Mouse (Mus musculus) ES-E14 (cell line): Measurements from ENCODE around the gene Parn. TPM values are rescaled to one million over a fixed set of nuclear protein-coding genes. Genes with fewer than 3 reads are reported as not detected.

ENCODE experiments used
- DNase-seq: peaks from one replicate; pipeline ENCODE4 v3.0.0-alpha.2; 2013; ENCODE audit warnings: low read depth, low spot score
- H3K27ac ChIP-seq: 2 replicates; pipeline ENCODE4 v1.5.1; 2012; ENCODE audit warnings: low read depth, mild to moderate bottlenecking, low read length, moderate library complexity, mixed read lengths; ENCODE audit not compliant: poor library complexity, insufficient read depth, severe bottlenecking
- H3K36me3 ChIP-seq: 2 replicates; pipeline ENCODE4 v1.6.1; 2012; ENCODE audit warnings: mild to moderate bottlenecking, low read length, moderate library complexity, mixed read lengths; ENCODE audit not compliant: control insufficient read depth, poor library complexity, insufficient read depth, severe bottlenecking
- H3K4me1 ChIP-seq, 2 experiments: fragments of 150-350 bp in 1 of 2; sonication (generic) in 1 of 2; 2 replicates each; pipeline ENCODE4 v1.6.1; 2012; ENCODE audit warnings: low read length in 2 of 2, mild to moderate bottlenecking in 1 of 2, mixed read lengths in 1 of 2; ENCODE audit not compliant: control insufficient read depth in 2 of 2, insufficient read depth in 2 of 2, poor library complexity in 1 of 2
- H3K4me3 ChIP-seq, 2 experiments: fragments of 150-350 bp in 1 of 2; sonication (generic) in 1 of 2; 2 replicates each; pipeline ENCODE4 v1.5.1; 2012; ENCODE audit warnings: low read length in 2 of 2, low read depth in 1 of 2, mild to moderate bottlenecking in 1 of 2, mixed read lengths in 1 of 2; ENCODE audit not compliant: insufficient read depth in 1 of 2, poor library complexity in 1 of 2, severe bottlenecking in 1 of 2
- H3K9ac ChIP-seq: 2 replicates; pipeline ENCODE4 v1.6.1; 2012; ENCODE audit warnings: low read depth, mild to moderate bottlenecking, low read length, mixed read lengths; ENCODE audit not compliant: poor library complexity, insufficient read depth, severe bottlenecking
- H3K9me3 ChIP-seq: fragments of 150-350 bp; sonication (generic); 2 replicates; pipeline ENCODE4 v1.6.1; 2012; ENCODE audit warnings: low read depth, mild to moderate bottlenecking, low read length; ENCODE audit not compliant: control insufficient read depth, insufficient read depth
- CHD2 ChIP-seq: IDR thresholded peaks from 2 replicates; pipeline ENCODE4 v1.6.1; 2014; ENCODE audit warnings: mild to moderate bottlenecking, low read depth, low read length, inconsistent platforms
- HCFC1 ChIP-seq: IDR thresholded peaks from 2 replicates; pipeline ENCODE4 v1.6.1; 2012; ENCODE audit warnings: low read length, inconsistent platforms, borderline replicate concordance; ENCODE audit not compliant: insufficient read depth
- MAFK ChIP-seq: IDR thresholded peaks from 2 replicates; pipeline ENCODE4 v1.6.1; 2014; ENCODE audit warnings: mild to moderate bottlenecking, low read depth, low read length, inconsistent platforms; ENCODE audit not compliant: insufficient read depth
- ZC3H11A ChIP-seq: IDR thresholded peaks from 2 replicates; pipeline ENCODE4 v1.6.1; 2012; ENCODE audit warnings: low read depth, mild to moderate bottlenecking, inconsistent platforms, low read length, borderline replicate concordance
- ZNF384 ChIP-seq: IDR thresholded peaks from 2 replicates; pipeline ENCODE4 v1.6.1; 2012; ENCODE audit warnings: low read depth, low read length, inconsistent platforms
- in situ Hi-C, 2 experiments: fragments of 600-800 bp; cut with MboI; formaldehyde crosslinking; loops; one replicate each; pipeline ENCODE4 v1.15.1; 2025; ENCODE audit warnings: low sequenced_read_pairs in 2 of 2, inconsistent platforms in 1 of 2; ENCODE audit not compliant: unreplicated experiment in 2 of 2
- total RNA-seq: library from RNA; depleted of rRNA; stranded (reverse); fragments of 300-350 nt; gene quantifications from 2 replicates; pipeline ENCODE4 v1.2.3, GENCODE M21; 2012

Gene Parn
- total RNA-seq, 1 experiment = 30.3 TPM

DNA sequence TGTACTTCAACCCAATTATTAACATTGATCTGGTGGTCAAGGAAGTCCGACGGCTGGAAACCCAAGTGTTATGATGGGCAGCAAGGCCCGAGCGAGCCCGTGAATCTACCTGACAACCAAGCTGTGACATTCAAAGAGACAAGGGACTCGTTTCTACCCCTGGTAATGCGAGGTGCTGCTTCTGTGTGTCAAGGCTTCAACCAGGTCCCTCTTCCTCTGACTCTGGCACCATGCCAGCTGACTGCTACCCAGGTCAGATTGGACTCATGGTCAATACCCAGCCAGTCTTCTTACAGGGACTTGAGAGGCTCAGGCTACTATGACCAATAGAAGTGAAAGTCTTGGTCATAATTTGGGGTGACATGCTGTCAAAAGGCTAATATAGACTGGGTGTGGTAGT lies 34.2 kb upstream of the Parn start:
- Histone ChIP-seq H3K4me1 (no peaks in the 10 kb centered on the region), H3K27ac (no peak overlapping the region), H3K36me3 (peaks cover 13% of the 10 kb centered on the region), H3K4me3 (no peak overlapping the region), H3K9ac (no peak overlapping the region), H3K9me3 (no peaks in the 10 kb centered on the region)
- no peak for DNase-seq
- no peak for TF ChIP-seq ZNF384
- TF ChIP-seq CHD2 = no peak
- TF ChIP-seq HCFC1 = no peak
- TF ChIP-seq MAFK = no peak
- TF ChIP-seq ZC3H11A = no peak
- in situ Hi-C loops = no loop called here

GRCm38 (mm10) chr16:13698998-13699397 lies 31.0 kb upstream of the Parn start:
- TF ChIP-seq HCFC1 (no peak), ZC3H11A (0 out of 2 replicates have a peak, but pooled peaks have one; percentile 33), MAFK (no peak), ZNF384 (no peak), CHD2 (no peak)
- H3K9me3 ChIP-seq = no peaks in the 10 kb centered on the region
- no peaks in the 10 kb centered on the region for H3K4me1 ChIP-seq
- H3K9ac ChIP-seq = no peak overlapping the region
- no peak overlapping the region for H3K4me3 ChIP-seq
- in situ Hi-C loops = no loop called here
- no peak overlapping the region for H3K27ac ChIP-seq
- H3K36me3 ChIP-seq = peaks cover 15% of the 10 kb centered on the region
- peak; percentile 36 for DNase-seq

- Histone ChIP-seq H3K36me3 (peaks cover 3% of the 10 kb centered on the region; the same call in 1 of the 2 replicates), H3K9ac (no peak overlapping the region)
- in situ Hi-C loops = no loop called here
These were observed 10.8 kb upstream of the Parn start for GRCm38 (mm10) chr16:13678601-13679319.

DNA sequence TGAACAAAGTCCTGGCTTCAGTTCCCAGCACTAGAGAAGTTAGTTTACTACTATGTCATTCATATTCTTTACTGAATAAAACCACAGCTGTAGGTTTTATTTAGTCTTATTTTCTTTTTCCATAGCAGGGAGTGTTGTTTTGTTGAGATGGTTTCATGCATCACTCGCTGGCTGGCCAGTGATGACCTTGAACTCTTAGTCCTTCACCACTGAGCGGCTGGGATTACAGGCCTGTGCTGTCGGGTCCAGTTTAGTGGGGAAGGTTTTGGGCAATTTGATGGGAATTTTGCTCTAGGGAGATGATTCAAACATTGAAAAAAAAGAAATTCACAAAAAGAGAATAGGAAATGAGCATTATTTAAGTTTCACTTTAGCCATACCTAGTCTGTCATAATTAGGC lies 6.5 kb upstream of the Parn start:
- Histone ChIP-seq H3K36me3 (peaks cover 3% of the 10 kb centered on the region; the same call in 1 of the 2 replicates), H3K27ac (no peak overlapping the region), H3K4me3 (no peak overlapping the region), H3K9me3 (no peaks in the 10 kb centered on the region), H3K9ac (no peak overlapping the region), H3K4me1 (peaks cover 0 to 3% of the 10 kb centered on the region in 2 experiments; a peak in 1 of 4 replicates)
- DNase-seq = no peak
- in situ Hi-C loops = no loop called here
- no peak for TF ChIP-seq MAFK
- TF ChIP-seq CHD2 = no peak
- no peak for TF ChIP-seq HCFC1
- no peak for TF ChIP-seq ZC3H11A

More at GRCm38 (mm10) chr16:13678601-13679319, 10.8 kb upstream of the Parn start:
- no peaks in the 10 kb centered on the region for H3K4me1 ChIP-seq
- no peak for DNase-seq
- H3K27ac ChIP-seq = no peak overlapping the region
- TF ChIP-seq ZC3H11A (no peak), HCFC1 (no peak), ZNF384 (no peak), CHD2 (no peak), MAFK (no peak)
- no peaks in the 10 kb centered on the region for H3K9me3 ChIP-seq
- H3K4me3 ChIP-seq = no peak overlapping the region
